Mouse (Mus musculus): Measurements from ENCODE around the gene Nap1l1.
A peak's percentile ranks its signal among the peaks of the same experiment; 100 is the strongest.
"Not testable (repeated sequence)": the region's sequence is repeated elsewhere in the genome, so short reads cannot be mapped to it uniquely, and the experiment has no call there.

The Nap1l1 gene

DNA sequence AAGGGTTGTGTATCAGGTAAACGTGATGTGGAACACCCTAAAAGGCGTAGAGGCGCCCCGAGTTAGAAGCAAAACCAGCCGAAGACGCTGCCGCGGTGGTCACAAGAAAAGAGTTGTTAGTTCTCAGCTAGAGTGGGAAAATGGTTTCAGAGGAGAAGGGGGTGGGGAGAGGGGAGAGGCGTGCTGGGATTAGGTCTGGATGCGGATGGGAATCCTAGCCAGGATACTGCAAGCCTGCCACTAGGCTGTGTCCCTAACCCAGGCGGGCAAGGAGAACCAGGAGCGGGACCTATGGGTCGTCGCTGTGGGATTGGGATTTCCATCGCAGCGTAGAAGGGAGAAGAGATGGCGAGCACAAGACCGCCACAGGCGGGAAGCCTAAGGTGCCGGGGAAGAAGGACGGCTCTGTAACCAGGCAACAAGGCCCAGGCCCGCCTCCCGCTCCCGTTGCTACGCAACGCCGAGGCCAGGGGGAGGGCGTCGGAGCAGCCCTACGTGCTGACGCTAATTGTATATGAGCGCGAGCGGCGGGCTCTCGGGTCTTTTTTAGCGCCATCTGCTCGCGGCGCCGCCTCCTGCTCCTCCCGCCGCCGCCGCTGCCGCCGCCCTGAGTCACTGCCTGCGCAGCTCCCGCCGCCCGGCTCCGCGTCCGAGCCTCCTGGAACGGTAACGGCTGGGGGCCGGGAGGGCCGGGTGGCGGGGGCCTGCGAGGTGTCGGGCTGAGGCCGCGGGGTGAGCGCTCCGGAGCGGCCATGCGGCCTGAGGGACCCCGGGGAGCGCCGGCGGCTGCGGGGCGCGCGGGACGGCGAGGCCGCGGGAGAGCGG is at the start of gene Nap1l1:
Gene Nap1l1 (plus strand): TSS at position 538 of the 825 bp plus-strand sequence.
- peak; percentile 96 to 97 for DNase-seq (ENCODE audit: low spot score in 2 of 2)

DNA sequence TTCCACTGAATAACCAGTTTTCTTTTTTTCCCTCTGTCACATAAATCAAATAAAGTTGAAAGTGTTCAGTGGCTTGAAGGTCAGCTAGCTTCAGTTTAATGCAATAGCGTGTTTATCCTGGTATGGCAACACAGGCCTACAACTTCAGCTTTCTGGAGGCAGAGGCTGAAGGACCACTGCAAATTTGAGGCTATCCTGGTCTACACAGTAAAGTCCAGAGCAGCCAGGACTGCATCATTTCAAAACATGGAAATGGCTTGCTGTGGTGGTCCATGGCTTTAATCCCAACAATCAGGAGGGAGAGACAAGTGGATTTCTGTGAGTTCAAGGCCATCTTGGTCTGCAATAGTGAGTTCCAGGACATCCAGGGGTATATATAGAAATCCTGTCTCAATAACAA is 46.5 kb upstream of the Nap1l1 start:
- DNase-seq (ENCODE audit: low spot score in 2 of 2), result no peak

DNA sequence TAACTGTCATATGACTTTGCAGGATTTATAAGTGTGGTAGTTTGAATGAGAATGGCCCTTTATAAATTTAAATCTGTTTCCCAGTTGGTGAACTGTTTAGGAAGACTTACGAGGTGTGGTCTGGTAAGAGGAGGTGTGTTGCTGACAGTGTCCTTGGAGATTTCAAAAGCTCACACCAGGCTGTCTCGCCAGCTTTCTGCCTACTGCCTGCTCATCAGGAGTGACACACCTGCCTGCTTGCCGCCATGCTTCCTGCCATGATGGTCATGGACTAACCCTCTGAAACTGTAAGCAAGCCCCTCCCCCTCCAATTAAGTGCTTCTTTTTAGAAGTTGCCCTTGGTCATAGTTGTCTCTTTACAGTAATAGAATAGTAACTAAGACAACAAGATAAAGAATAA is 39.5 kb upstream of the Nap1l1 start:
- DNase-seq (ENCODE audit: low spot score in 2 of 2), result no peak

DNA sequence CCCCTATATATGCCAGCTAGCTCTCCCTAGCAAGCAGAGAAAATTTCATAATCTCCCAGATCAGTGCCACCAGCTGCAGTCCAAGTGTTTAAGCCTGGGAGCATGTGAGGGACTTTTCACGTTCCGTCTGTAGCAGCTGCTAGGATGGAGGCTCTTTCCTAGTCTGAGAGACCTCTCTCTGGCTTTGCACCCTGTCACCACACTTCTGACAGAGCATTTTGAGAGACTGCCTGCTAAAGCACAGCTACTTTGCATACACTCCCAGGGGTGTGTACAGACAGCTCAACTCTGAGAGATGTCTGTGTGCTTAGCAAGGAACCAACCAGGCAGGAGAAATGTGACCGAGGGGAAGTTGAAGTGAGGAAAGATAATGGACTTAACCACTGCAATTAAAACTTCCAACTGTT is 32.0 kb upstream of the Nap1l1 start:
- no peak for DNase-seq (ENCODE audit: low spot score in 2 of 2)

DNA sequence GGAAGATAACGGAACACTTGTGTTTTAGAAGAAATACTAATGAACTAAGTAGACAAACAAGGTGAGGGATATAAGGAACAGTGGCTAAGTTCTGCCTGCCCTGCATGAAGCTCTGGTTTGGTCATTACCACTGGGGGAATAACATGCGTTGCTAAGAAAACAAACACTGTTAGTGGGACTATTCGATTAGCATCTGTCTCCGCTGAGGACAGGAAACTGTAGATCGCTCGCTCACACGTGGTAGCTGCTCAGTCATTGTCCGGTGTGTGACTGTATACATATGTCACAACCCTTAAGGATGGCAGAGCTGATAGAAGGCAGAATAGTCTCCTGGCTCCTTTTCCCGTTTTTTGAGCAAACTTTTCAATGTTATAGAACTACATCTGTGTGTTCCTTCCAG is 28.8 kb upstream of the Nap1l1 start:
- DNase-seq (ENCODE audit: low spot score in 2 of 2), result no peak

DNA sequence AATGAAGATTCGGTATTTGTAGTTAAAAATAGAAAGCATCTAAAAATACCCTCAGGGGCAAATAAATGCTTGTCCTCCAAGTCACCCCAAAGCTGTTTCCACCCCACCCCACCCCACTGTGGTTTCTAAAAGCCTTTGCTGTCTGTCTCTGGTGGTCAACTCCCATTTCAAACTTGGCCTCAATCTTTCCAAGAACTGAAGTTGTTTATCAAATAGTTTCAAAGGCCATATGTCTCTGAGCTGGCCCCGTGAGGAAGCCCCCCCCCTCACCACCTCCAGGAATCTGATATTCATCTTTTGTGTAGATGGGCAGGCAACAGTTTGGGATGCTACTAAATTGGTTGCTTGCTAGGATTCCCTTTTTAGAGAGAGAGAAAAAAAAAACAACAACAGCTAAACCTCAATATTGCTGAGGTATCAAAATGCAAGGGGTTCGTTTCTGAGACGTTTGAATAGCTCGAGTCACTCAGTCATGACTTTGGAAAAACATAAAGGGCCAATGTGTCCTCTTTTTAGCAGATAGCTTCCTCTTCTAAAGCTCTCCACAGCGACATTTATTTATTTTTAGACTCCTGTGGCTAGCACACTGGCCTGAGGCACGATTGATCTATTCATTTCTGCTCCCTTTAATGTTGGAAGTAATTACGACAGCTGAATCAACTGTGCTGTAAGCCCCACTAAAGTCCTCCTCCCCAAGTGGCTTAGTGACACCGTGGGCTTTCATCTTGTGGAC is 26.9 kb upstream of the Nap1l1 start:
- no peak for DNase-seq (ENCODE audit: low spot score in 2 of 2)

DNA sequence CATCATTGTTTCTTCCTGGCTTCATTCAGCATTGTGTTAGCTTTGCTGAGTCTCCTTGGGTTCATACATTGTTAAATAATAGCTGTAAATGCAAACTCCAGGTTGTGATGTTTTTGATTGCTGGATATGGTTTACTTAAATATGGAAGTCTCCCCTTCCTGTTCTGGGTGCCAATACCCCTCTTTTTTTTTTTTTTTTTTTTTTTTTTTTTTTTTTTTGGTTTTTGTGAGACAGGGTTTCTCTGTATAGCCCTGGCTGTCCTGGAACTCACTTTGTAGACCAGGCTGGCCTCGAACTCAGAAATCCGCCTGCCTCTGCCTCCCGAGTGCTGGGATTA is 26.4 kb upstream of the Nap1l1 start:
- DNase-seq (ENCODE audit: low spot score in 2 of 2), result not testable (repeated sequence)

DNA sequence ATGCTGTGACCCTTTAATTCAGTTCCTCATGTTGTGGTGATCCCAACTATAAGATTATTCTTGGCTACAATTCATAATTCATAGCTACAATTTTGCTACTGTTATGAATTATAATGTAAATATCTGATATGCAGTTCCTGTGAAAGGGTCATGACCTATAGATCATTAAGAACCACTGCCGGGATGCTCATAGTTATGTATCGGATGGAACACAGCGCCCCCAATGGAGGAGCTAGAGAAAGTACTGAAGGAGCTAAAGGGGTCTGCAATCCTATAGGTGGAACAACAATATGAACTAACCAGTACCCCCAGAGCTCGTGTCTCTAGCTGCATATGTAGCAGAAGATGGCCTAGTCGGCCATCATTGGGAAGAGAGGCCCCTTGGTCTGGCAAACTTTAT is 23.4 kb upstream of the Nap1l1 start:
- not testable (repeated sequence) for DNase-seq (ENCODE audit: low spot score in 2 of 2)

DNA sequence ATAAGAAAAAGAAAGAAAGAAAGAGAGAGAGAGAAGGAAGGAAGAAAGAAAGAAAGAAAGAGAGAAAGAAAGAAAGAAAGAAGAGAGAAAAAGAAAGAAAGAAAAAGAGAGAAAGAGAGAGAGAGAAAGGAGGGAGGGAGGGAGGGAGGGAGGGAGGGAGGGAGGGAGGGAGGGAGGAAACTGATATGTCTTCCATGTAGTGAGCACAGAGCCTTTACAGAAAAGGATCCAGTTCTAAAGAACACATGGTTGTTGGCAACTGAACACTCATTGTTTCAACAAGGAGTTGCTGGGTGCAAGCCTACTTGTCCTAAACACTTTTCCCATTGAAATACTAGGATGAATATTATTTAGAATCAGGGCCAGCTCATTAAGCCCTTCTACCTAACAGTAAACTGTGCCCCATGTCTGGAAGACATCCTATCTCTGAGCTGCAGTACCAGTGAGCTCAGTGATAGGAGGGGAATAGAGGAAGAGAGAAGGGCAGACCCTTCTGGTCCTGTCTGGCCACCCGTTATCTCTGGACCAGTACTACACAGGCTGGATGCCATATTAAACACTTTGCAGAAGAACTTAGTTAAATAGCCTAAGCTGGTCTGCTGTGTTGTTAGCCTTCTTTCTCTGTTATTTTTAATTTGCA is 21.2 kb upstream of the Nap1l1 start:
- no peak for DNase-seq (ENCODE audit: low spot score in 2 of 2)

DNA sequence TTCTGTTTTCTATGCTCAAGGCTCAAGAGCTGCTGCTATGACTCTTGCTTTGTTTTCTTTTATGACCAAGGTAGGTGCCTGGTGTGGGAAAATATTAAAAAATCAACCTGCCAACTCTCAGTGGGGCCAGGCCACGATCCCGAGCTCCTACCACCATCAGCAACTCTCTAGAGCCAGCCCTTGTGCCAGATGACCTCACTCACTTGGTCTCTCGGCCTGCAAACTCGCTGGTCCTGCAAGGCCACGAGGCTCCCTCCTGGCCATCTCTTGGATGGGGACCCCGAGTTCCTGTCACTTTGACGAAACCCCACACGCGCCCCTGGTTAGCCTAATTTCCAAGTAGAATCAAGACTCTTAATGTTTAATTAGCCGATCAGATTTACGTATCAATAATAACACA is 20.6 kb upstream of the Nap1l1 start:
- DNase-seq (ENCODE audit: low spot score in 2 of 2), result no peak

DNA sequence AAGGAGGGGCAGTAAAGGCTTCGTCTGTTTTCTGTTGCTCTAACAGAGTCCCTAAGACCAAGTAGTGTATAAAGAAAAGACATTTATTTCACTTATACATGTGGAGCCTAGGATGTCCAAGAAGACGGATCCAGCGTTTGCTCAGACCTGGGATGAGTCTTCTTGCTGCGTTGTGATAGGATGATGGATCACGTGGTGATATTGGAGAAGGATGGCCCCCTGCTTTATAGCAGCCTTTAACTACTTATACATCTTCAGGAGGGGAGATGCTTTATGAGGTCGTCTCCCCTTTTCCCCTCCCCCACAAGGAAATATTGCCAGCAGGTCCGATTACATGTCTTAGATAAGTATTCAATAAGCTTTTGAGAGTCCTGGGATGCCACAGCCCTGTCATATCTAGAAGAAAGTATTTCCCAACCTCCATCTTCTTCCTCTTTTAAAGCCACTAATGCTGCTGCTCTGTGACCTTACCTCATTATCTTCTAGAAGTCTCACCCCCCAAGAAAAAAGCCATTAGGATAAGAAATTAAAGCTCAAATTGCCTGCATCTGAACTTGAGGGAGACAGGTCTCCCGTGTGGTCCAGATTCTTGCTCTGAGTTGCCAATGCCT is 18.2 kb upstream of the Nap1l1 start:
- no peak for DNase-seq (ENCODE audit: low spot score in 2 of 2)

DNA sequence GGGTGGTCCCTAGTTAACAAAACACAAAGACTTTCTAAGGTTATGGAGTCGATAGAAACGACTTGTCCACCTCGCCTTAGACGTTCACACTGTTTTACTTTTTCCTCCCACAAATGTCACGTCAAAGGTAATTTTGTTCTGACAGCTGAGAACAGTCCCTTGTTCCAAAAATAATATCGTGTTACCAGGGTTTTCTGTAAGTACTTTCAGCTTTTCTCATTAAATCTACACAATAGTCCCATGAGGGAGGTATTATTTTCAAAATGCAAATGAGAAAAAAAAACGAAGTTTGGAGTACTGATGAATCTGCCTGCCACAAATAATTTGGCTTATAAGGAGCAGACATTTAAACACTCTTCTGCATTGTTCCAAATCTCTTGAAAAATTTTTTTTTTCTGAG is 14.9 kb upstream of the Nap1l1 start:
- DNase-seq (ENCODE audit: low spot score in 2 of 2), result no peak

DNA sequence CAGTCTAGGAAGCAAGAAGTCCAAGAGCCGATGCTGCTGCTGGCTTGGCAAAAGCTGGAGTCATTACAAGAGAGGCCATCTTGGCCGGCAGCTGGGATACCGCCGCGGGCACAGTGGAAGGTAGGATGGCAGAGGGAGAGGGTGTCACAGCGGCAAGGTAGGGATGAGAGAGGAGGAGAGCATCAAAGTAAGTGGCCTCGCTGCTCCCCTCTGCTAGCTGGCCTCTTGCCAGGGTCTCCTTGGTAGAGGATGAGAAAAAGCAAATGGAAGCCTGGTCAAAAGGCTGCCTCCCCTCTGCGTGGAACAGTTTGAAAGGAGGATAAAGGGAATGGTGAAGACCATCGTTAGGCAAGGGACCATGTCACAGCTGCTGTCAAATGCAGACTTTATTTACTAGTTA is 14.0 kb upstream of the Nap1l1 start:
- peak in 1 of 2 experiments; percentile 62 for DNase-seq (ENCODE audit: low spot score in 2 of 2)

DNA sequence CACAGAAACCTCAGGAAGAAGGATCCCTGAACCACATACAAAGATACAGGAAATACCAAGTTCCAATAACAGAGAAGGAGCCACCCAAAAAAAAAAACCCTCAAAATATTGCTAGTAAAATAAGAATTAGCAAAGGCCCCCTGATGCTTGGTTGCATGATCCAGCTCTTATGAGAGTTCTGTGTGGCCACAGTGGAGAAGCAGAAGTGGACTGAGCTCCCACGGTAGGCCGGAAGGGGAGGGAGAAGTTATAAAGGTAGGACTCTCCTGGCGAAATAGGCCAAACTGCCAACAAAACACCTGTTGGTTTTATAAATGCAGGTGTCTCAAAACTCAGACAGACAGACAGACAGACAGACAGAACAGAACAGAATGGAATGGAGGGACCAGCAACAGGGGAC is 13.1 kb upstream of the Nap1l1 start:
- DNase-seq (ENCODE audit: low spot score in 2 of 2), result no peak

DNA sequence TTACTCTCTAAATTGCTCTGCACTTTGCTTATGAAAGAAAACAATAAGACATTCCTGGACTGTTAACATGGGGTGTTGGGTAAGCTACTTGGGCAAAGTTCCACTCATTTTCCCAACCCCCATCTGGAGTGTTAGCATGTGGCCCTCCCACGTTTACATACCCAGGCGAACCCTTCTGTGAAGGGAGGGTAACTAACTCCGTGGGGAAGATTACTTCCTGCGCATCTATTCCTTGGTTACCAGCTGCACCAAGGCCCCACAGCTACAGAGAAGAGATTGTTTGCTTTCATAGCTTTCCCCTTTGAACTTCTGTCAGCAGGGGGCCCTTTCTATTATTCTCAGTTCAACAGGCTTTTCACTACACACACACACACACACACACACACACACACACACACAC is 12.6 kb upstream of the Nap1l1 start:
- DNase-seq (ENCODE audit: low spot score in 2 of 2), result no peak

DNA sequence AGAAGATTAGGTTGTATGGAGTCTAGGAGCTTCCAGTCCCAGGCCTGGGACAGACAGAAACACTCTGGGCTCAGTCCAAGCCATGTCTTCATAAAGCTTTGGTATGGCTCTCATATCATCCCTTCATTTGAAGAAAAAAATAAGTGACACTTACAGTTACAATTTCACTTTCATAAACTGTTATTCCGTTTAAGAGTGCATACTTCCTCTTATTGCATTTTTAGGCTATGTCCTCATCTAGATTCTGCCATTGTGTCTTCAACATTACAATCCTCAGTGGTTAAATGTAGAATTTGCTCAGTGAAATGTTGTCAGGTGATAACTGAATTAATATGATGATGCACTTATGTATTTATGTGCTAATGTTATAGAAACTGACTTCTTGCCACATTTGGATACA is 8.2 kb upstream of the Nap1l1 start:
- no peak for DNase-seq (ENCODE audit: low spot score in 2 of 2)

DNA sequence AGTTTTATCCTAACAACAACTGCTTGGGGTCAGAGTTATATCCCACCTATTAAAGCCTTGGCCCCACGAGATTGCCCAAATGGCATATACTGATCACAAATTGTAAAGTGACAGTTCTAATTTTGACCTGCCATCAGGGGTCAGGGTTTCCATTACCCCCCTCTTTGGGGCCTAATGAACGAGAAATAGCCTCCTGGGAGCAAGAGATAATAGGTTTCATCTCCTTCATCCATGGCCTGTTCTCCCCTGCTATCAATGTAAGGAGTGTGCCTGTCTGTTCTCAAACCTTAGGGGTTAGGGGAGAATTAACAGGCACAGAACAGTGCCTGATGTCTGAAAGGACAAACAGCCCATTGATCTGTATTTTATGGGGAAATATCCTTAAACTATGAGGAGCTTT is 7.6 kb upstream of the Nap1l1 start:
- DNase-seq (ENCODE audit: low spot score in 2 of 2), result no peak

DNA sequence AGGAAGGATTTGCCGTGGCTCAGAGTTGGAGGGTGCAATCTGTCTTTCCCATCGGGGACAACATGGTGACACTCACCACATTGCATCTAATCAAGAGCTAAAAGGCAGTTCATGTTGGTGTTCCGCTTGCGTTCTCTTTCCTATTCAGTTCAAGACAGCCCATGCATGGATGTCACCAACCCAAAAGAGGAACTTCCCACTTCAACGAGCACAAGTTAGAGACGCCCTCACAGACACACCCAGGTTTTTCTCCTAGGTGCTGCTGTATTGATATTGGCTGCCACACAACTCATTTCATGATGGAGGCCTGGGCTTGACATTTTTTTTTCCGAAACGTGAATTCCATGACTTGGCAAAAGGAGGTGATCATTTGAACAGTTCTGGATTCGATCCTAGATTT is 1.9 kb upstream of the Nap1l1 start:
- no peak for DNase-seq (ENCODE audit: low spot score in 2 of 2)

DNA sequence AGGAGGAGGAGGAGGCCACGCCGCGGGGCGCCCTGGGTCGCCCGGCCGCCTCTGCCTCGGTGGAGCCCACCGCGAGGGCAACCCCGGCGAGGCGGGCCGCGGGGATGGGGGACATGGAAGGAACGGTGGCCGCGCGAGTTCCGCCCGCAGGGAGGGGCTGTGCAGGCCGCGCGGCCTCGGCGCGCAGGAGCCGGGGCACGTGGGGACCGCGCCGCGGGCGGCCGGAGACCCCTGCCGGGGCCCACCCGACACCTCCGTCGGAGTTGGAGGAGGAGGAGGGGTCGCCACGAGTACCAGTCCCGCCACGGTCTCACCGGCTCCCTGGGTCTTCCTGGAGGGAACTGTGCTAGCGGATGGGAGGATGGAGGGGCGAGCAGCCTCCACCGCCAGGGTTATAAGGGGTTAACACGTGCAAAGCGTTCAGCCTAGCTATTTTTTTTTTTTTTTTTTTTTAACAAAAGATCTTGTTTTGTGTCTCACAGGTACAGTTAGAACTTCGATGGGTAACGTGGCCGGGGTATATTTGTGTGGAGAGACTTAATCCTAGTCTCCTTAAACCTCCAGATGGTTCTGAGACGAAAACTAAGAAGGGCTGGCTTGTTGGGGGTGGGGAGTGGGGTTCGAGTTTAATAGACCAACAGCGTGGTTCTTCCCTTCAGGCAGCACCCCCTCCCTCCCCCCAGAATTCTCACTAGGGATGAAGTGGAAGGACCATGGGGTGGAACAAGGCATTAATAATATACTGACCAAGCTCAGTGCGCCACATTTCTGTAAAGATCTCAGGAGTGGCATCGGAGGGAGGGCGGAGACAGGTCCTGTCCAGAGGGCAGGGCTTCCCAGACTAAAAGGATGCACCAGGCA is 718 bp downstream of the Nap1l1 start:
- peak in 1 of 2 experiments; percentile 55 for DNase-seq (ENCODE audit: low spot score in 2 of 2)

DNA sequence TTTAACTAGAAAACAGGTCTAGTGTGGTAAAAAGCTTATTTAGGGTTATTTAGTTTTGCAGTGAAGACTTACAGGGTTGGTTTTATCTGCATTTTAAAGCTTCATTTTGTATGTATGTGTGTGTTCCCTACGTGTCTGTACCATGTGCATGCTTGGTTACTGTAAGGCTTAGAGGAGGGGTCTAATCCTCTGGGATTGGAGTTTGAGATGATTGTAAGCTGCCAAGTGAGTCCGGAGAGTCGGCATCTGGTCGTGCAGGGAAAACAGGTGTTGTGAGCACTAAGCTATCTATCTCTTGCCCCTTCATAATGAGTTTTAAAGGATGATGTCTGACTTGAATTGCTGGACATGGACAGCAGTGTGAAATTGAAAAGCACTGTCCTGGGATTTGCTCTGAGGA is 3.3 kb downstream of the Nap1l1 start:
- DNase-seq (ENCODE audit: low spot score in 2 of 2), result no peak

DNA sequence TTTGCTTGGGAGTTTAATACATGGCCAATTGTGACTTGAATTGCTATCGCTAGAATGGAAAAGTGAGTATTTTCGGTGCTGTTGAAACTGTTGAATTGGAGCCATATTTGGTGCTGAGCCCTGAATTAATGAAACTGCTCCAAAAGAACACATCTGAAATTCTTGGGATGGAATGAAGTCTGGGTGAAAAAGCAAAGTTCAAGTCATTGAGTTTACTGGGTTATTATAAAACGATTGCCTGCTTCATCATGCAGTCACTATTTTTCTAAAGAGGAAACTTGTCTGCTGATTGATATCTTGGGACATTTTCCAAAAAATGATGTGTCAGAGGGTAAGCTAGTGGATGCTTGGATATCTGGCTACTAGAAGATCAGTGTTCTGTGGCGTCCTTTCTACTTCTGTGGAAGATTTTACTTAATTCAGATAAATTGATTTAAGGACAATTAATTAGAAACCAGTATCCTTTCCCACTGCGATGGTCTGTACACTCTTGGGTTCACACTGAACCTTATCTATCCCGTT is 4.0 kb downstream of the Nap1l1 start:
- DNase-seq (ENCODE audit: low spot score in 2 of 2), result no peak
